Mouse (Mus musculus) neural tube, embryonic 15.5 days (tissue): Measurements from ENCODE around the gene Prkacb. TPM values are rescaled to one million over a fixed set of nuclear protein-coding genes. Genes with fewer than 3 reads are reported as not detected.

Experiments used
- ATAC-seq: fragments of 200-750 bp; cut with Nextera tagmentation; 2 replicates; pipeline ENCODE4 v1.8.0; 2017; ENCODE audit warnings: mild to moderate bottlenecking, moderate TSS enrichment, moderate library complexity; ENCODE audit not compliant: low FRiP score
- H3K27ac ChIP-seq: fragments of 300-500 bp; sonication (generic); replicated peaks from 2 replicates; pipeline ENCODE4 v1.5.1; 2015; ENCODE audit warnings: mild to moderate bottlenecking, inconsistent platforms
- H3K27me3 ChIP-seq: fragments of 300-500 bp; sonication (generic); replicated peaks from 2 replicates; pipeline ENCODE4 v1.6.1; 2015; ENCODE audit warnings: inconsistent platforms
- H3K36me3 ChIP-seq: fragments of 300-500 bp; sonication (generic); 2 replicates; pipeline ENCODE4 v1.6.1; 2015; ENCODE audit warnings: inconsistent platforms
- H3K4me1 ChIP-seq: fragments of 300-500 bp; sonication (generic); 2 replicates; pipeline ENCODE4 v1.6.1; 2015; ENCODE audit warnings: inconsistent platforms
- H3K4me2 ChIP-seq: fragments of 300-500 bp; sonication (generic); 2 replicates; pipeline ENCODE4 v1.6.1; 2015; ENCODE audit warnings: inconsistent platforms, mild to moderate bottlenecking, moderate library complexity
- H3K4me3 ChIP-seq: fragments of 300-500 bp; sonication (generic); replicated peaks from 2 replicates; pipeline ENCODE4 v1.5.1; 2015; ENCODE audit warnings: mild to moderate bottlenecking, inconsistent platforms
- H3K9ac ChIP-seq: fragments of 300-500 bp; sonication (generic); replicated peaks from 2 replicates; pipeline ENCODE4 v1.6.1; 2015; ENCODE audit warnings: mild to moderate bottlenecking, inconsistent platforms
- H3K9me3 ChIP-seq: fragments of 300-500 bp; sonication (generic); replicated peaks from 2 replicates; pipeline ENCODE4 v1.6.1; 2016; ENCODE audit warnings: inconsistent platforms
- WGBS: fragments of 180-500 bp; shearing (Covaris S2); methylation state at CpG from one replicate; pipeline ENCODE4 v1.1.7; 2015; ENCODE audit warnings: mixed read lengths; 5-methylcytosine and 5-hydroxymethylcytosine counted together
- polyA plus RNA-seq: library from polyadenylated mRNA; unstranded; fragments of >200 nt; fragmentation: Nextera tagmentation; extraction: Ambion mirVana; gene quantifications from 2 replicates; pipeline ENCODE4 v1.2.1, GENCODE M21; 2015

Gene Prkacb
- polyA plus RNA-seq, 1 experiment from 2014 or later: 193 TPM

- Histone ChIP-seq H3K36me3 (no peaks in the 10 kb centered on the region), H3K9me3 (no peaks in the 10 kb centered on the region), H3K4me3 (no peak overlapping the region), H3K4me2 (no peak overlapping the region), H3K27ac (no peak overlapping the region), H3K27me3 (no peaks in the 10 kb centered on the region), H3K9ac (no peak overlapping the region), H3K4me1 (0 out of 2 replicates have a peak, but pooled peaks cover 3% of the 10 kb centered on the region)
- ATAC-seq: no peak
- WGBS: 79% methylated on average over 7 of the region's 7 CpGs
Observed at GRCm38 (mm10) chr3:146712305-146712704, 100.5 kb downstream of the Prkacb start.

GRCm38 (mm10) chr3:146711559-146711958 lies 101.2 kb downstream of the Prkacb start:
- Histone ChIP-seq H3K9me3 (no peaks in the 10 kb centered on the region), H3K27me3 (no peaks in the 10 kb centered on the region), H3K4me2 (no peak overlapping the region), H3K9ac (no peak overlapping the region), H3K4me1 (0 out of 2 replicates have a peak, but pooled peaks cover 3% of the 10 kb centered on the region), H3K36me3 (no peaks in the 10 kb centered on the region), H3K27ac (no peak overlapping the region), H3K4me3 (no peak overlapping the region)
- 69% methylated on average over 6 of the region's 6 CpGs for WGBS
- ATAC-seq: no peak

GRCm38 (mm10) chr3:146711084-146711483 lies 101.7 kb downstream of the Prkacb start:
- 0 out of 2 replicates have a peak, but pooled peaks cover 3% of the 10 kb centered on the region for H3K4me1 ChIP-seq
- H3K27me3 ChIP-seq: no peaks in the 10 kb centered on the region
- H3K9me3 ChIP-seq: no peaks in the 10 kb centered on the region
- no peak overlapping the region for H3K4me3 ChIP-seq
- no peak overlapping the region for H3K27ac ChIP-seq
- no peak overlapping the region for H3K4me2 ChIP-seq
- H3K9ac ChIP-seq: no peak overlapping the region
- ATAC-seq: no peak
- WGBS: 81% methylated on average over 7 of the region's 7 CpGs
- no peaks in the 10 kb centered on the region for H3K36me3 ChIP-seq

- WGBS: 85% methylated on average over 1 of the region's 1 CpGs
- H3K9me3 ChIP-seq: no peaks in the 10 kb centered on the region
- no peaks in the 10 kb centered on the region for H3K27me3 ChIP-seq
- no peaks in the 10 kb centered on the region for H3K36me3 ChIP-seq
- no peak overlapping the region for H3K4me2 ChIP-seq
- 0 out of 2 replicates have a peak, but pooled peaks cover 3% of the 10 kb centered on the region for H3K4me1 ChIP-seq
- H3K9ac ChIP-seq: no peak overlapping the region
- no peak for ATAC-seq
- H3K27ac ChIP-seq: no peak overlapping the region
- no peak overlapping the region for H3K4me3 ChIP-seq
Observed at GRCm38 (mm10) chr3:146709086-146709485, 103.7 kb downstream of the Prkacb start.

- Histone ChIP-seq H3K9ac (no peak overlapping the region), H3K4me2 (no peak overlapping the region), H3K4me3 (no peak overlapping the region), H3K27ac (no peak overlapping the region), H3K9me3 (no peaks in the 10 kb centered on the region), H3K27me3 (no peaks in the 10 kb centered on the region), H3K36me3 (no peaks in the 10 kb centered on the region), H3K4me1 (0 out of 2 replicates have a peak, but pooled peaks cover 3% of the 10 kb centered on the region)
- ATAC-seq: no peak
- WGBS: 83% methylated on average over 3 of the region's 3 CpGs
Observed at GRCm38 (mm10) chr3:146708381-146708780, 104.4 kb downstream of the Prkacb start.

GRCm38 (mm10) chr3:146704099-146704498 lies 108.7 kb downstream of the Prkacb start:
- Histone ChIP-seq H3K4me2 (no peak overlapping the region), H3K4me1 (no peaks in the 10 kb centered on the region), H3K27me3 (no peaks in the 10 kb centered on the region), H3K27ac (no peak overlapping the region), H3K4me3 (no peak overlapping the region), H3K36me3 (no peaks in the 10 kb centered on the region), H3K9ac (no peak overlapping the region), H3K9me3 (no peaks in the 10 kb centered on the region)
- no peak for ATAC-seq
- WGBS: 88% methylated on average over 4 of the region's 4 CpGs

- no peaks in the 10 kb centered on the region for H3K9me3 ChIP-seq
- 88% methylated on average over 11 of the region's 11 CpGs for WGBS
- H3K27ac ChIP-seq: no peak overlapping the region
- no peak overlapping the region for H3K9ac ChIP-seq
- ATAC-seq: no peak
- no peaks in the 10 kb centered on the region for H3K4me1 ChIP-seq
- no peaks in the 10 kb centered on the region for H3K36me3 ChIP-seq
- no peak overlapping the region for H3K4me3 ChIP-seq
- H3K27me3 ChIP-seq: no peaks in the 10 kb centered on the region
- no peak overlapping the region for H3K4me2 ChIP-seq
Observed at GRCm38 (mm10) chr3:146700051-146700450, 112.7 kb downstream of the Prkacb start.

- no peak overlapping the region for H3K27ac ChIP-seq
- H3K4me3 ChIP-seq: no peak overlapping the region
- H3K4me2 ChIP-seq: no peak overlapping the region
- H3K27me3 ChIP-seq: no peaks in the 10 kb centered on the region
- H3K9me3 ChIP-seq: no peaks in the 10 kb centered on the region
- no peak overlapping the region for H3K9ac ChIP-seq
- ATAC-seq: no peak
- H3K36me3 ChIP-seq: no peaks in the 10 kb centered on the region
- no peaks in the 10 kb centered on the region for H3K4me1 ChIP-seq
- WGBS: 69% methylated on average over 11 of the region's 11 CpGs
Observed at GRCm38 (mm10) chr3:146698982-146699381, 113.8 kb downstream of the Prkacb start.

GRCm38 (mm10) chr3:146692547-146692946 lies 120.2 kb downstream of the Prkacb start:
- Histone ChIP-seq H3K27me3 (no peaks in the 10 kb centered on the region), H3K4me1 (no peaks in the 10 kb centered on the region), H3K4me2 (no peak overlapping the region), H3K36me3 (no peaks in the 10 kb centered on the region), H3K27ac (no peak overlapping the region), H3K9me3 (no peaks in the 10 kb centered on the region), H3K4me3 (no peak overlapping the region), H3K9ac (no peak overlapping the region)
- ATAC-seq: no peak
- 79% methylated on average over 5 of the region's 5 CpGs for WGBS

GRCm38 (mm10) chr3:146687121-146687725 lies 125.6 kb downstream of the Prkacb start:
- H3K27me3 ChIP-seq: peaks cover 17% of the 10 kb centered on the region; the same call in 1 of the 2 replicates
- ATAC-seq: no peak
- WGBS: 83% methylated on average over 4 of the region's 4 CpGs
- no peak overlapping the region for H3K4me2 ChIP-seq
- peaks cover 15% of the 10 kb centered on the region for H3K4me1 ChIP-seq
- no peak overlapping the region for H3K4me3 ChIP-seq
- no peak overlapping the region for H3K27ac ChIP-seq
- H3K9ac ChIP-seq: no peak overlapping the region
- no peaks in the 10 kb centered on the region for H3K9me3 ChIP-seq
- no peaks in the 10 kb centered on the region for H3K36me3 ChIP-seq

- ATAC-seq: no peak
- WGBS: 94% methylated on average over 8 of the region's 8 CpGs
- Histone ChIP-seq H3K9me3 (no peaks in the 10 kb centered on the region), H3K4me2 (no peak overlapping the region), H3K27me3 (peaks cover 17% of the 10 kb centered on the region; the same call in 1 of the 2 replicates), H3K36me3 (no peaks in the 10 kb centered on the region), H3K4me3 (no peak overlapping the region), H3K9ac (no peak overlapping the region), H3K4me1 (peaks cover 19% of the 10 kb centered on the region), H3K27ac (no peak overlapping the region)
Observed at GRCm38 (mm10) chr3:146686428-146686827, 126.4 kb downstream of the Prkacb start.

- Histone ChIP-seq H3K27me3 (peaks cover 17% of the 10 kb centered on the region; the same call in 1 of the 2 replicates), H3K4me2 (peak within 1 kb of the TSS; percentile 89), H3K9me3 (no peaks in the 10 kb centered on the region), H3K4me1 (peaks cover 21% of the 10 kb centered on the region), H3K4me3 (peak within 1 kb of the TSS; percentile 54), H3K9ac (peak within 1 kb of the TSS; percentile 46), H3K27ac (no peak within 1 kb of the TSS), H3K36me3 (no peaks in the 10 kb centered on the region)
- WGBS: 4% methylated on average over 50 of the region's 50 CpGs
- ATAC-seq: peak; percentile 92
Observed at GRCm38 (mm10) chr3:146684811-146685675, 127.7 kb downstream of the Prkacb start, which contains the start of gene Samd13. Samd13 (minus strand) TSS chr3:146685592.
